Mouse (Mus musculus) gastrocnemius, postnatal 10 days (tissue): ENCODE measurements at regions not wholly inside any gene's neighbourhood (a gene's known extent, or its start where the extent isn't known, plus 50 kb on each side); places are given as distances from the start of the nearest gene placed in this dataset.
"Not testable (repeated sequence)": the region's sequence is repeated elsewhere in the genome, so short reads cannot be mapped to it uniquely, and the experiment has no call there.

ENCODE experiments used
- DNase-seq: peaks from one replicate; pipeline ENCODE4 v3.0.0; 2021; ENCODE audit warnings: mixed read lengths

DNA sequence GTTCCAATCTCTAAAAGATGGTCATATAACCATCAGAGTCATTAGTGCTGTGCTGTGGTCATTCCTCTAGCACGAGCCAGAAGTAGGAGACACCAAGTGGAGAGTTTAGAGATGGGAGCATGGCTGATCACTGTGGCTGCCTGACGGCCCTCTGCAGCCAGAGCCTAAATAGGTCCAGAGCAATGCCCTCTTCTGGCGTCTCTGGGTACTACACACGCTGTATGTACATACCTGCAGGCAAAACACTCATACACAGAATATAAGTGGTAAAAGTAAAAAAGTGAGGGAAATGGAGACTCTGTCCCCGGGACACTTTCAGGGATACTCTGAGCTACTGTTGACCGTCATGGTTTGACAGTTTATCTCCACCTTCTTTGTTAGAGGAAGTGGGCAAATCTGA, 91.4 kb downstream of the Gm21738 start:
- DNase-seq, result no peak

DNA sequence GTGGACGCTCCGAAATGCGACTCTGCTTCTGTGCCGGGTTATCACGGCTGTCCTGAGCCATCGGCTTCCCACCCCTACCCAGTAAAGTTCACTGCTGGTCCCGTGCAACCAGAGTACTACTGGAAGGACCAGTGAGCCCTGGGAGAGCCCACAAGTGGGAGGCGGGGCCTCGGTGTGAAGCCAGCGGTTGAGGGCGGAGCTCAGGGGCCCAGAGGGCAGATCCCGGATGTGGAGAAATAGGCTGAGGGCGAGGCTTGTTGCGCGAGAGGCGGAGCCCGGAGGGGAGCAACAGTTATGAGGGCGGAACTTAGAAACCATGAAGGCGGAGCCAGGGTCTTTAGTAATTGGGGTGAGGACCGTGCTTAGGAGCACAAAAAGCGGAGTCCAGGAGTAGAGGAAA, 107.1 kb downstream of the Gm21738 start:
- DNase-seq, result no peak

GRCm38 (mm10) chr14:19302859-19303258, 115.9 kb downstream of the Gm21738 start:
- DNase-seq, result not testable (repeated sequence)

- no peak for DNase-seq
Measured at GRCm38 (mm10) chr14:19279096-19279495, 139.6 kb downstream of the Gm21738 start.

- peak; percentile 61 for DNase-seq
Measured at GRCm38 (mm10) chr14:19277777-19278385, 140.8 kb downstream of the Gm21738 start.
